Mouse (Mus musculus) monocyte, adult 5-6 weeks (primary cell): Measurements from ENCODE around the gene Cldn14. TPM values are rescaled to one million over a fixed set of nuclear protein-coding genes. Genes with fewer than 3 reads are reported as not detected.
"Not testable (repeated sequence)": the region's sequence is repeated elsewhere in the genome, so short reads cannot be mapped to it uniquely, and the experiment has no call there.

Experiments
- ATAC-seq: fragments of 153-309, 156-312 bp; replicated peaks from 2 replicates; pipeline ENCODE4 v1.8.0; 2017; ENCODE audit warnings: mild to moderate bottlenecking; ENCODE audit not compliant: low TSS enrichment, insufficient number of reproducible peaks, severe bottlenecking, poor library complexity, low FRiP score
- total RNA-seq: library from RNA; stranded (forward); fragments of 200-1000, 200-491, 200-594 nt; gene quantifications from 3 replicates; pipeline ENCODE4 v1.2.3, GENCODE M21; 2017

Gene Cldn14
- total RNA-seq, 1 experiment from 2014 or later, result not detected

DNA sequence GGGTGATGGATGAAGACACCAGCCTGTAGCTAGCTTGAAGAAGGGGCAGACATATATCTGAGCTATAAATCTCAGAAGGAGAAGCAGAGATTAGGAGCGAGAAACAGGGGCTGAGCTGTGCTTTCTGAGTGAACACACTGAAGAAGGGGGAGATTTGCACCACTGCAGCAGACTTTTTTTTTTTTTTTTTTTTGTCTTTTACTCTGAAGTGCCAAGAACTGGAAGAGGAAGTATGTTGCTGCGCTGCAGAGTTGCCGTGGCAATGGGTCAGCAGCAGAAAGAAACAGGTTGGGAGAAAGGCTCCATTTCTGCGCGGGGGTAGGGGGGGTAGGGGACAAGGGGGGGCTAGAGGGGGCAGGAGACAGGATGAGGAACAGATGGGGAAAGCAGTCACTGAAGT, 2.6 kb upstream of the Cldn14 start:
- ATAC-seq, result no peak

- ATAC-seq, result no peak
Measured at GRCm38 (mm10) chr16:94010633-94011032, 2.0 kb upstream of the Cldn14 start.

DNA sequence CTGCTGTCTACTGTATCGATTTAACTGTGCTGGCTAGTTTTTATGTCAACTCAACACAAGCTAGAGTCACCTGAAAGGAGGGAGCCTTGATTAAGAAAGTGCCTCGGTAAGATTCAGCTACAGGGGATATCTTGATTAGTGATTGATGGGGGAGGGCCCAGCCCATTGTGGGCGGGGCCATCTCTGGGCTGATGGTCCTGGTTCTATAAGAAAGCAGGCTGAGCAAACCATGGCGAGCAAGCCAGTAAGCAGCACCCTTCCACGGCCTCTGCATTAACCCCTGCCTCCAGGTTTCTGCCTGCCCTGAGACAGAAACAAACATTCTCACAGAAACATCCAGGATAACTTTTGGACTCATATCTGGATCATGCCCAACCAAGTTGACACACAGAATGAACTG, 1.5 kb upstream of the Cldn14 start:
- no peak for ATAC-seq

DNA sequence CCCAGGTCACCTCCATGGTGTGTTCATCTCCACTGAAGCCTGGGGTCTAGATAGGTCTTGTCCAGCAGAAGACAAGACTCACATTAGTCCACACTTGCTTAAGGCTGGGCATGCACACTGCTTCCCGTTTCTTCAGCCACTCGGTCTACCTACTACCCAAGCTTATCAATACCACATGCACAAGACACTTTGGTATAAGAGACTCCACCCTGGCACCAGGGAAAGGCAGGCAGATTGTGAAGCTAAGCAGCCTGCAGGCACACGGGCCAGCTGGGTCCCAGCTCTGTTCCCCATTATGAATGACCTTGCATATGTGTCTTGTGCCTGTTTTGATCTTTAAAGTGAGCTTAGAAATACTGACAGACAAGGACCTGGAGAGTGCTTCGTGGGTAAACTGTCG, 719 bp upstream of the Cldn14 start:
- ATAC-seq, result no peak; the same call in 1 of the 2 replicates

DNA sequence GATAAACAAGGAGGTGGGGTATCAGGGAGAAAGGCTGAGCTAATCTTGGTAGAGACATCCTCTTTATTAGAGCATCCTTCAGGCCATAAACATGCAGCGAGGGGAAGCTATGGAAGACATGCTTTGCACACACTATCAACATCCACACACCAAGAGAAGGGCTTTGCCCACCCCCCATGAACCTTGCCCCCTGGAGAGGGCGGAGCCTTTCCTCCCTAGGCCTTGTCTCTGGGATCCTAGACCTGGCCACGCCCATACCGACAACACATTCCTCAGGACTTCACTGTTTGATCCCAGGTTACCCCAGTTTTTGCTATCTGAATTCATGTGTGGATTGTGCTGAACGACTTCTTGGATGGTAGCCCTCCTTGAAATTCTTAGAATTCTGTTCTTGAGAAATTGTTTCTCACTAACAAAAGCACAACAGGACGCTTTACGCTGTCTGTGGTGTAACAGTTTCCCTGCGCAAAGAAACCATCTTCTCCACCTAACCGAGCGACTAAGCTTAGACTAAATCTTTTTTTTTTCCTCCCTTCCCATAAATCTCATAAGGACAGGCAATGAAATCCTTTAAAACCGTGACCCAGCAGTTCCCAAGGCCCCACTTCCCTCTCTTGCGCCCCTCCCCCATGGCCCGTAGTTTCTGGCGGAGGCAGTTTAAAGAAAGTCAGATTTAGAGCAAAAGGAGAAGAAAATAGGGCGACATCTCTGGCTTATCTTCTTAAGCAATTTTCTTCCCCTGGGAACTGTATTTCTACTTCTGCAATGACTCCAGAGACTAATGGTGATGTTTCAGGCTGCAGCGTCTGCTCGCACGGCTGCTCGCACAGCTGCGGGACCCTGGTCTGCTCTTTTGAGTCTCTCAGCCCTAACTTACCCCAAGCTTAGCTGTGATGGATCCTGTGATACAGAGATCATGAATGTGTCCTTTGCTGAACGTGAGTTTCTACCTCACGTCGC, 1.7 kb downstream of the Cldn14 start:
- no peak for ATAC-seq

DNA sequence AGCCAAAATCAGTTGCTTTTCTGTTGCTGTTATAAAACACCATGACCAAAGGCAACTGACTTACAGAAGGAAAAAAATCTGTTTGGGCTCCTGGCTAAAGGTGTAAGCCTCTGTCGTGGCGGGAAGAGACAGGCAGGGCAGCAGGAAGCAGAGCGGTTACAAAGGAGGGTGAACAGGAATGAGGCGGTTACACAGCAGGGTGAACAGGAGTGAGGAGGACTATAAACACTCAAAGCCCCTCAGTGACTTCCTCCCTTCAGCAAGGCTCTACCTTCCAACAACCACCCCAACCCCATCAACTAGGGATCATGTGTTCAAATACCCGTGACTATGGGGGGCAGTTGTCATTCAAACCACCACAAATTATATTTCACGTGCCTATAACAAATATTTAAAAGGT, 5.2 kb downstream of the Cldn14 start:
- ATAC-seq, result no peak

GRCm38 (mm10) chr16:94001366-94001765, 7.3 kb downstream of the Cldn14 start:
- ATAC-seq, result no peak

DNA sequence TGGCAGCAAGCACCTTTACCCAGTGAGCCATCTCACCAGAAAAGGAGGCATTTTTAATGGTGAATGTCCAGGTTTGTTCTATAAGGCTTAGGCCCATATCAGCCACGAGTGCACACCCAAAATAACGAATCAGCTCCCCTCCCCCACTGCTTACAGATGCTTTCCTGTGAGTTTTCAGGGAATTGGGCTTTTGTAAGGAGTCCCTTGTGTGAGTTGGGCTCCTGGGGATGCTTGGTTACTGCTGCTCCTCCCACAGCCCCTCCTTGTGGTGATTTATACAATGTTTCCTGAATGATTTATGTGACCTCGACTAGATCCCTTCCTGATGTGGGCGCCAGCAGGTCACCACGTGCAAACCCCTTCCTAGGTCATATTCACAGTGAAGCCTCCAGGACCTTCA, 9.7 kb downstream of the Cldn14 start:
- no peak for ATAC-seq

- no peak for ATAC-seq
Measured at GRCm38 (mm10) chr16:93983576-93983975, 25.1 kb downstream of the Cldn14 start.

GRCm38 (mm10) chr16:93982341-93982740, 26.3 kb downstream of the Cldn14 start:
- ATAC-seq, result no peak

GRCm38 (mm10) chr16:93981190-93981841, 27.3 kb downstream of the Cldn14 start:
- no peak for ATAC-seq

- ATAC-seq, result not testable (repeated sequence)
Measured at GRCm38 (mm10) chr16:93980338-93980737, 28.3 kb downstream of the Cldn14 start.

GRCm38 (mm10) chr16:93979316-93979715, 29.3 kb downstream of the Cldn14 start:
- ATAC-seq, result no peak

GRCm38 (mm10) chr16:93977587-93977986, 31.1 kb downstream of the Cldn14 start:
- peak; percentile 29; the same call in 1 of the 2 replicates for ATAC-seq

DNA sequence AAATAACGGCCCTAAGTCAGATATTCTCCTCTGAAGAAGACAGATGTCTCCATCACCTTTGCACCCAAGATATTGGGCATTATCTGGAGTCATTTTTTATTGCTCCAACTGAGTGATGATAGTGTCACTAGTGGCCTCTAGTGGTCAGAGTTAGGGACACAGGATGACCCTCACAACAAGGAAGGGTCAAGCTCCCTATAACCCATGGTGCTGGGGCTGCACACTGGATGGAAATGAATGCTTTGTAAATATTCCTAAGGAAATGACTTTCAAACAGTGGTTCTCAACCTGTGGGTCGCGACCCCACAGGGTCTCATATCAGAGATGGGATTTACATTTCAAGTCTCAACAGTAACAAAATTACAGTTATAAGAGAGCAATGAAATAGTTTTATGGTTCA, 31.7 kb downstream of the Cldn14 start:
- no peak for ATAC-seq

GRCm38 (mm10) chr16:93975430-93975829, 33.2 kb downstream of the Cldn14 start:
- no peak for ATAC-seq

- no peak for ATAC-seq
Measured at GRCm38 (mm10) chr16:93974278-93974677, 34.4 kb downstream of the Cldn14 start.

GRCm38 (mm10) chr16:93973554-93973953, 35.1 kb downstream of the Cldn14 start:
- ATAC-seq, result no peak

DNA sequence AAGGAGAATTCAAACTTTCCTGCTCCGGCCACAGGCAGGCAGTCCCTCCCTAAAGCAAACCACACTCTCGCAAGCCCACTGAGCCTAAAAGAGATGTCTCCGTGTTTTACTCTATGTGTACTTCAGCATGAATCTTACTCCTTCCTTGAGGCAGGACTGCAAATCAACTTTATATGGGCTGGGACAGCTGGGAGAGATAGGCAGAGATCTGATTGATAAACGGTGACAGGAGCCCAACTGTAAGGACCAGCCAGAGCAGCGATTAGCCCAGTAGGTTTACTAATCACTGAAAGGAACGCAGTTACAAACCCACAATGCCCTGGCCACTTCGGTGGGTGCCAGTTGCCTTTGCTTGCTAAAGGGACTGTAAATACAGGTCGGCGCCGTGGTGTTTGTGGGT, 35.5 kb downstream of the Cldn14 start:
- no peak for ATAC-seq

- ATAC-seq, result no peak
Measured at GRCm38 (mm10) chr16:93971046-93971445, 37.6 kb downstream of the Cldn14 start.
